Mouse (Mus musculus): ENCODE measurements around the gene Nsun5. TPM values are rescaled to one million over a fixed set of nuclear protein-coding genes. Genes with fewer than 3 reads are reported as not detected.
"Not testable (repeated sequence)": the region's sequence is repeated elsewhere in the genome, so short reads cannot be mapped to it uniquely, and the experiment has no call there.

Gene Nsun5
- polyA plus RNA-seq, 1 experiment from 2014 or later = 39.8 TPM

GRCm38 (mm10) chr5:135352995-135353394, 16.8 kb upstream of the Nsun5 start, which contains the start of gene Trim50:
TSS of gene Trim50 (plus strand) at chr5:135353295.
- H3K4me3 ChIP-seq = no peak within 1 kb of the TSS
- H3K9me3 ChIP-seq = peaks cover 13% of the 10 kb centered on the region
- 0 out of 2 replicates have a peak, but pooled peaks cover 5% of the 10 kb centered on the region for H3K4me1 ChIP-seq
- 50% methylated on average over 9 of the region's 9 CpGs for WGBS
- no peak within 1 kb of the TSS for H3K9ac ChIP-seq
- H3K4me2 ChIP-seq (replicated peaks) = 0 out of 2 replicates have a peak within 1 kb of the TSS, but pooled peaks have one; percentile 19
- H3K27ac ChIP-seq = no peak within 1 kb of the TSS
- no peaks in the 10 kb centered on the region for H3K36me3 ChIP-seq
- H3K27me3 ChIP-seq = peaks cover 29% of the 10 kb centered on the region
- ATAC-seq (ENCODE audit: low FRiP score, low read depth) = no peak

DNA sequence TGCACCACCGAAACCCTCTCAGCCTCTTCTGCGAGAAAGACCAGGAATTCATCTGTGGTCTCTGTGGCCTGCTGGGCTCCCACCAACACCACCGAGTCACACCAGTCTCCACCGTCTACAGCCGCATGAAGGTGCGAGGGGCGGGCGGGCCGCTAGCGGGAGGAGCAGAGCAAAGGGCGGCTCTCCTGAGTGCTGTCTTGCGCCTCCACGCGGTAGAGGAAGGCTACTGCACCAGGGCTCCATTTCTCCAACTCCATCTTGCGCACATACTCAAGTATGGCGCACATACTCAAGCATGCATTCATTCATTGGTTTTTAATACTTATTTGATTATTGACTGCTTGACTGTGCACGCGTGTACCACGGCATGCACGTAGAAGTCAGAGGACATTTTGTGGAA, 16.2 kb upstream of the Nsun5 start:
- H3K9ac ChIP-seq = no peak overlapping the region
- 0 out of 2 replicates have a peak overlapping the region, but pooled peaks have one; percentile 19 for H3K4me2 ChIP-seq (replicated peaks)
- H3K36me3 ChIP-seq = no peaks in the 10 kb centered on the region
- WGBS = 17% methylated on average over 20 of the region's 20 CpGs
- H3K27ac ChIP-seq = no peak overlapping the region
- H3K4me1 ChIP-seq = 0 out of 2 replicates have a peak, but pooled peaks cover 5% of the 10 kb centered on the region
- no peak overlapping the region for H3K4me3 ChIP-seq
- ATAC-seq (ENCODE audit: low FRiP score, low read depth) = no peak
- H3K27me3 ChIP-seq = peaks cover 29% of the 10 kb centered on the region
- peaks cover 13% of the 10 kb centered on the region for H3K9me3 ChIP-seq

DNA sequence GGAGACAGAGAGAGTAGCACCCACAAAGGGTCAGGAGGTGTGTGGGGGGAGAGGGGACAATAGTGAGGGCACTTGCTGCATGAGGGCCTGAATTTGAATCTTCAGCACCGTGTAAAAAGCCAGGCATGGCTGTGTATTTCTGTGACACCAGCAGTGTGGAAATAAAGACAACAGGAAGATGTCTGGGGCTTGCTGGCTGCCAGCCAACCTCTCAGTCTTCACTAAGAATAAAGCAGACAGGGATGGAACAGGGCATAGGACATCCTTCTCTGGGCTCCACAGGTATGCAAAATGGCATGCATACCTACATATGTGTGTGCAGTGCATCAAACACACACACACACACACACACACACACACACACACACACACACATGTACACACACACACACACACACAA, 13.7 kb upstream of the Nsun5 start:
- H3K4me2 ChIP-seq (replicated peaks) = no peak overlapping the region
- H3K4me1 ChIP-seq = 0 out of 2 replicates have a peak, but pooled peaks cover 5% of the 10 kb centered on the region
- no peak for ATAC-seq (ENCODE audit: low FRiP score, low read depth)
- H3K27me3 ChIP-seq = peaks cover 26% of the 10 kb centered on the region
- H3K36me3 ChIP-seq = no peaks in the 10 kb centered on the region
- H3K9me3 ChIP-seq = peaks cover 3% of the 10 kb centered on the region
- no peak overlapping the region for H3K27ac ChIP-seq
- 62% methylated on average over 1 of the region's 1 CpGs for WGBS
- H3K9ac ChIP-seq = no peak overlapping the region
- H3K4me3 ChIP-seq = no peak overlapping the region

DNA sequence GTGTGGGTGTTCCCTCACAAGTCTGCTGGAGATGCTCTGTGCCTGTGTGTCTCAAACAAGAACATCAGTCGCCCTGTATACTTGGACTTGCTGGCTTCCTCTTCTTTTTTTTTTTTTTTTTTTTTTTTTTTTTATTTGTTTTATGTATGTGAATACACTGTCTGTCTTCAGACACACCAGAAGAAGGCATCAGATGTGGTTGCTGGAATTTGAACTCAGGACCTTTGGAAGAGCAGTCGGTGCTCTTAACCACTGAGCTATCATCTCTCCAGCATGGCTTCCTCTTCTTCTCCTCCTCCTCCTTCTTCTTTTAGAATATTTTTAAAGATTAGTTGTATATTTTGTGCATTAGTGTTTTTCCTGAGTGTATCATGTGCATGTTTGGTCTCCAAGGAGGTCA, 12.2 kb upstream of the Nsun5 start:
- Histone ChIP-seq H3K27ac (no peak overlapping the region), H3K4me3 (no peak overlapping the region), H3K27me3 (peaks cover 19% of the 10 kb centered on the region), H3K36me3 (no peaks in the 10 kb centered on the region), H3K4me1 (0 out of 2 replicates have a peak, but pooled peaks cover 5% of the 10 kb centered on the region), H3K4me2 (replicated peaks) (no peak overlapping the region), H3K9ac (no peak overlapping the region), H3K9me3 (peaks cover 3% of the 10 kb centered on the region)
- ATAC-seq (ENCODE audit: low FRiP score, low read depth) = no peak
- WGBS = 81% methylated on average over 2 of the region's 2 CpGs

DNA sequence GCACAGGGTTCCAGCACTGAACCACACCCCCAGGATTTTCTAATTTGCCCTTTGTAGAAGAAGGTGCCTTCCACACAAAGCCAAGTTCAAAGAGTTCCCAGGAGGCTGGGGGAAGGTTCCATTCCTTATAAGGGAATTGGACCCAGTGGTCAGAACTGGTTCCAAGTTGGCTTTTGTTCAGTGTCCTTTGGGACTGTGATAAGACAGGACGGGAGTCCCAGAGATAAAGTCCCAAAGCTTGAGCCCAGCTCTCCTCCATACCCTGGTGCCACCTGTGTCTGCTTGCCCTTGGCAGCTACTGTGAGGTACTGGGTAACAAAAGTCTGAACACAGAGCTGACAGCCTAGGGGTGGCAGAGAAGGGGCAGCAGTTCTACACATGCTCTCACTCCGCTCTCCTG, 10.0 kb upstream of the Nsun5 start:
- peaks cover 3% of the 10 kb centered on the region for H3K9me3 ChIP-seq
- no peak overlapping the region for H3K27ac ChIP-seq
- no peaks in the 10 kb centered on the region for H3K36me3 ChIP-seq
- no peaks in the 10 kb centered on the region for H3K27me3 ChIP-seq
- no peak for ATAC-seq (ENCODE audit: low FRiP score, low read depth)
- no peaks in the 10 kb centered on the region for H3K4me1 ChIP-seq
- H3K4me3 ChIP-seq = no peak overlapping the region
- WGBS = 95% methylated on average over 2 of the region's 2 CpGs
- no peak overlapping the region for H3K4me2 ChIP-seq (replicated peaks)
- no peak overlapping the region for H3K9ac ChIP-seq

DNA sequence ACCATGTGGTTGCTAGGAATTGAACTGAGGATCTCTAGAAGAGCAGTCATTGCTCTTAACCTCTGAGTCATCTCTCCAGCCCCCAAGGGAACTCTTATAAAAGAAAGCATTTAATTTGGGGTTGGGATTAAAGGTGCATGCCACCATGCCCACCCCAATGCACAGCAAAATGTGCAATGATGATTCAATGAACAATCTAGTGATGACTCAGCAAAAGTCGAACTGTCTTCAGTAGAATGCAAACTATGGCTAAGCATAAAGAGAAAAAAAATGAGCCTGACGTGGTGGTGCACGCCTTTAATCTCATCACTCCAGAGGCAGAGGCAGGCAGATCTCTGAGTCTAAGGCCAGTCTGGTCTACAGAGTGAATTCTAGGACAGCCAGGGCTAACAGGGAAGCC, 7.2 kb upstream of the Nsun5 start:
- ATAC-seq (ENCODE audit: low FRiP score, low read depth) = no peak
- H3K4me2 ChIP-seq (replicated peaks) = no peak overlapping the region
- H3K4me3 ChIP-seq = no peak overlapping the region
- no peaks in the 10 kb centered on the region for H3K36me3 ChIP-seq
- H3K9me3 ChIP-seq = peaks cover 2% of the 10 kb centered on the region
- no peak overlapping the region for H3K27ac ChIP-seq
- no peaks in the 10 kb centered on the region for H3K4me1 ChIP-seq
- H3K27me3 ChIP-seq = no peaks in the 10 kb centered on the region
- no peak overlapping the region for H3K9ac ChIP-seq
- 84% methylated on average over 3 of the region's 3 CpGs for WGBS

- no peak overlapping the region for H3K9ac ChIP-seq
- no peaks in the 10 kb centered on the region for H3K36me3 ChIP-seq
- 30% methylated on average over 12 of the region's 12 CpGs for WGBS
- no peaks in the 10 kb centered on the region for H3K27me3 ChIP-seq
- no peak overlapping the region for H3K27ac ChIP-seq
- H3K4me3 ChIP-seq = no peak overlapping the region
- H3K4me1 ChIP-seq = no peaks in the 10 kb centered on the region
- no peak overlapping the region for H3K4me2 ChIP-seq (replicated peaks)
- H3K9me3 ChIP-seq = no peaks in the 10 kb centered on the region
- no peak for ATAC-seq (ENCODE audit: low FRiP score, low read depth)
Observed at GRCm38 (mm10) chr5:135363540-135363939, 6.2 kb upstream of the Nsun5 start.

DNA sequence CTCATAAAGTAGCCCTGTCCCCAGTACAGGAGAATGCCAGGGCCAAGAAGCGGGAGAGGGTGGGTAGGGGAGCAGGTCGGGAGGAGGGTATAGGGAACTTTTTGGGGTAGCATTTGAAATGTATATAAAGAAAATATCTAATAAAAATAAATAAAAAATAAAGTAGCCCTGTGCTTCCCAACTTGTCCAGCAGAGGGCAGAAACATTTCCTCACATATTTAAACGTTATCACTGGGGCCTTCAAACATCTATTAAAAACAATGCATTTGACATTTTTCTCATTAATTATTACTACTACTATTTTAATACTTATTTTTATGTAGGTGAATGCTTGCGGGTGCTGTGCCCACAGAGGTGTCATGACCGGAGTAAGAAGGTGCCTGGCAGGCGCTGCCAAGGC, 1.9 kb upstream of the Nsun5 start:
- peaks cover 12% of the 10 kb centered on the region for H3K36me3 ChIP-seq
- no peak overlapping the region for H3K9ac ChIP-seq
- peaks cover 14% of the 10 kb centered on the region for H3K4me1 ChIP-seq
- H3K27ac ChIP-seq = no peak overlapping the region
- 50% methylated on average over 6 of the region's 6 CpGs for WGBS
- no peaks in the 10 kb centered on the region for H3K9me3 ChIP-seq
- ATAC-seq (ENCODE audit: low FRiP score, low read depth) = no peak
- no peak overlapping the region for H3K4me2 ChIP-seq (replicated peaks)
- no peak overlapping the region for H3K4me3 ChIP-seq
- no peaks in the 10 kb centered on the region for H3K27me3 ChIP-seq

DNA sequence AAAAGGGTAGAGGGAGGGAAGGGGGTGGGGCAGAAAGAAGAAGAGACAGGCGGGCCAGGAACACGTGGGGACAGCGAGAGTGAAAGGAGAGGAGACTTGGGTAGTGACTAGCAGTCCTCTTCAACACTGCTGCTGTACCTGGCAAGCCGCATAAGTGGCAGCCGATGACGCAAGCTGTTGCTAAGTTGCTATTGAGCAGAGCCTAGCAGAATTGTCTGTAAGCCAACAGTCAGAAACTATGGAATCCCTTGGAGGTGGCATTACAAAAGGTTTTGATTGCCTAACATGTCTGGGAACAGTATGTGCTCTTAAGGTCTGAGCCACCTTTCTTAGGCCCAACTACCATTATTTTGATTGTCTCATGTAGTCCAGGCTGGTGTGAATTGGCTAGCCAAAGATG, 1.4 kb upstream of the Nsun5 start:
- 83% methylated on average over 6 of the region's 6 CpGs for WGBS
- Histone ChIP-seq H3K4me1 (peaks cover 14% of the 10 kb centered on the region), H3K36me3 (peaks cover 16% of the 10 kb centered on the region), H3K27ac (no peak overlapping the region), H3K4me3 (no peak overlapping the region), H3K4me2 (replicated peaks) (no peak overlapping the region), H3K27me3 (no peaks in the 10 kb centered on the region), H3K9me3 (no peaks in the 10 kb centered on the region), H3K9ac (no peak overlapping the region)
- ATAC-seq (ENCODE audit: low FRiP score, low read depth) = no peak

GRCm38 (mm10) chr5:135369196-135369595, 557 bp upstream of the Nsun5 start:
- Histone ChIP-seq H3K4me2 (replicated peaks) (peak overlapping the region; percentile 79), H3K4me3 (peak overlapping the region; percentile 96), H3K36me3 (peaks cover 25% of the 10 kb centered on the region), H3K9ac (peak overlapping the region; percentile 89), H3K4me1 (peaks cover 14% of the 10 kb centered on the region), H3K27ac (0 out of 2 replicates have a peak overlapping the region, but pooled peaks have one; percentile 78)
- H3K27me3 ChIP-seq; H3K9me3 ChIP-seq; ATAC-seq (ENCODE audit: low FRiP score, low read depth): not testable (repeated sequence)
- 63% methylated on average over 9 of the region's 9 CpGs for WGBS

- WGBS = 93% methylated on average over 13 of the region's 13 CpGs
- H3K9me3 ChIP-seq = no peaks in the 10 kb centered on the region
- peaks cover 22% of the 10 kb centered on the region for H3K4me1 ChIP-seq
- no peak overlapping the region for H3K27ac ChIP-seq
- H3K4me3 ChIP-seq = peak overlapping the region; percentile 96; the same call in 1 of the 2 replicates
- H3K36me3 ChIP-seq = peaks cover 45% of the 10 kb centered on the region
- no peaks in the 10 kb centered on the region for H3K27me3 ChIP-seq
- peak overlapping the region; percentile 79; the same call in 1 of the 2 replicates for H3K4me2 ChIP-seq (replicated peaks)
- no peak for ATAC-seq (ENCODE audit: low FRiP score, low read depth)
- peak overlapping the region; percentile 89; the same call in 1 of the 2 replicates for H3K9ac ChIP-seq
Observed at GRCm38 (mm10) chr5:135371195-135371594, 1.4 kb downstream of the Nsun5 start.

DNA sequence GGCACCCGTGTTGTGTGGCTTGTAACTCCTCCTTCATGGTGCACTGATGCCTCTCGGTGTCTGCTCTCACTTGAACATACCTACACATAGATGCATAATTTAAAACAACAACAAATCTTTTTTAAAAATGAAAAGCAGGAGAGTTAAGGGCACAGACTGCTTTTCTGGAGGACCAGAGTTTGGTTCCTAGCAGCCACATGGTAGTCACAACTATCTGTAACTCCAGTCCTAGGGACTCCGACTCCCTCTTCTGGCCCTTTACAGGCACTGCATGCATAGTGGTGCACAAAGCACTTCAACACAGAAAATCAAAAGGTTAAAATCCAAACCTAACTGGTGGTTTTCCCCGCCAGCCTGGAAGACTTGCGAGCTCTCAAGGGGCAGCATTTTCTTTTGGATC, 3.8 kb downstream of the Nsun5 start:
- ATAC-seq (ENCODE audit: low FRiP score, low read depth) = no peak
- no peak overlapping the region for H3K27ac ChIP-seq
- H3K4me3 ChIP-seq = no peak overlapping the region
- H3K4me1 ChIP-seq = peaks cover 22% of the 10 kb centered on the region
- no peak overlapping the region for H3K9ac ChIP-seq
- H3K27me3 ChIP-seq = no peaks in the 10 kb centered on the region
- H3K9me3 ChIP-seq = no peaks in the 10 kb centered on the region
- peaks cover 69% of the 10 kb centered on the region for H3K36me3 ChIP-seq
- H3K4me2 ChIP-seq (replicated peaks) = no peak overlapping the region
- WGBS = 95% methylated on average over 5 of the region's 5 CpGs

GRCm38 (mm10) chr5:135375167-135375566, 5.4 kb downstream of the Nsun5 start:
- Histone ChIP-seq H3K4me1 (peaks cover 17% of the 10 kb centered on the region), H3K4me3 (no peak overlapping the region), H3K9me3 (no peaks in the 10 kb centered on the region), H3K27me3 (no peaks in the 10 kb centered on the region), H3K4me2 (replicated peaks) (no peak overlapping the region), H3K9ac (no peak overlapping the region), H3K36me3 (peaks cover 84% of the 10 kb centered on the region), H3K27ac (no peak overlapping the region)
- ATAC-seq (ENCODE audit: low FRiP score, low read depth) = 0 out of 2 replicates have a peak, but pooled peaks have one; percentile 54
- WGBS = 74% methylated on average over 8 of the region's 8 CpGs
